Mouse (Mus musculus) cerebellum, adult (tissue): ENCODE data around the gene Plxnb1.

Experiments
- ATAC-seq: cut with Nextera tagmentation; 2 replicates; pipeline ENCODE4 v1.9.2; 2017; ENCODE audit warnings: mild to moderate bottlenecking, moderate library complexity, mixed read lengths; ENCODE audit not compliant: insufficient number of reproducible peaks, low FRiP score, low TSS enrichment

Plxnb1 gene

DNA sequence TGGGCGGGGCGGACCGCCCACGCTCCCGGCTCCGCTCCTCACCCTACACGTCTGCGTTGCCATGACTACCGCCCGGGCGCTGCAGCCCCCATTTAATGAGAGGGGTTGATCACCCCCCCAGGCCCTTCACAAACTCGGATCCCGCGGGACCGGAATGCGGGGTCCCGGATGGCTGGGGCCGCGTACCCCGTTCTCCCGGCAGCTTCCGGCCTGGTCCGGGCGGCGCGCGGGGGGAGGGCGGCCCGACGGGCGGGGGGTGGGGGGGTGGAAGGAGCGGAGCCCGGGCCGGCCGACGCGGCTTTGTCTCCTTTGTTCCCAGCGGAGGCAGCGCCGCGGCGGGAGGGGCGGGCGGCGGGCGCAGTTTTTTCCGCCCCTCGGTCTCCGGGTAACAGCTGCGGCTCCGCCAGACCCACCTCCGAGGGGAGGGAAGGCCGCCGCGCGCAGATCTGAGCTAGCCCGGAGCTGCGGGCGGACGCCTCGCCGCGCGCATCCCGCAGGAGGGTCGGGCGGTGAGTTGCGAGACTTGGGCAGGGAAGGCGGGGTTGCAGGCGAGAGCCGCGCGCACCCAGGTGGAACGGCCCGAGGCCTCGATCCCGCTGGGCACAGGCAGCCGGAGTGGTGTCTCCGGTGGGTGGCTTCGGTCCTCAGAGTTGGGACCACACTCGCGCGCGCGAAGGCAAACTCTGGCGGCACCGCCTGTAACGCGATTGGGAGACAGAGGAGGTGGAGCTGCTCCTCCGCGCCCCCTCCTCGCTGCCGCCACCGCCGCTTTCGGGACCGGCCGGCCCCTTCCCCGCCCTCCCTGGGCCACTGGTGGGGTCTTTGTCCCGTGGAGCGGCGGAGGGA lies at the start of gene Plxnb1:
Gene Plxnb1, plus strand, starts transcription at position 253 of the 846 bp plus-strand sequence.
- peak; percentile 24; the same call in 1 of the 2 replicates for ATAC-seq

DNA sequence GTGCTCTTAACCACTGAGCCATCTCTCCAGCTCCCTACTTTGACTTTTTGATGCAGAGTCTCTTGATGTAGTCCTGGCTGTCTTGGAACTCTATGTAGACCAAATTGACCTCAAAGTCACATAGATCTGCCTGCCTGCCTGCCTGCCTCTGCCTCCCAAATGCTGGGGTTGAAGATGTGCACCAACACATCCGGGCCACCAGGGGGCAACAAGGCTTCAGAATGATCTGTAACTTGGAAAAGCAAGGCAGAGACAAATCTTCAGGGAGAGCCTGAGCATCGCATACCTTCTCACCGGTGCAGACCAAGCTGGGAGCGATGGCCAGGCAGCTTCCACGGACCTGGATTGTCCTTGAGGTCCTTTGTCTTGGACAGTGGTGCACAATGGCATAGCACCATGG lies 48.9 kb upstream of the Plxnb1 start:
- ATAC-seq: peak; percentile 26; the same call in 1 of the 2 replicates

DNA sequence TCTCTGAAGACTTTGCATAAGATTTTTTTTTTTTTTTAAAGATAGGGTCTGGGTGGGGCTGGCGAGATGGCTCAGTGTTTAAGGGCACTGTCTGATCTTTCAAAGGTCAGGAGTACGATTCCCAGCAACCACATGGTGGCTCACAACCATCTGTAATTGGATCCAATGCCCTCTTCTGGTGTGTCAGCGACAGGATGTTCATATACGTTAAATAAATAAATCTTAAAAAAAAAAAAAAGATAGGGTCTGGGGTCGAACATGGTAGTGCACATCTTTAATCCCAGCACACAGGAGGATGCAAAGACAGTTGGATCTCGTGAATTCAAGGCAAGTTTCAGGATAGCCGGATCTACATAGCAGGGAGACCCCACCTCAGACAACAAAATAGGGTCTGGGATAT lies 45.9 kb upstream of the Plxnb1 start:
- ATAC-seq: no peak

DNA sequence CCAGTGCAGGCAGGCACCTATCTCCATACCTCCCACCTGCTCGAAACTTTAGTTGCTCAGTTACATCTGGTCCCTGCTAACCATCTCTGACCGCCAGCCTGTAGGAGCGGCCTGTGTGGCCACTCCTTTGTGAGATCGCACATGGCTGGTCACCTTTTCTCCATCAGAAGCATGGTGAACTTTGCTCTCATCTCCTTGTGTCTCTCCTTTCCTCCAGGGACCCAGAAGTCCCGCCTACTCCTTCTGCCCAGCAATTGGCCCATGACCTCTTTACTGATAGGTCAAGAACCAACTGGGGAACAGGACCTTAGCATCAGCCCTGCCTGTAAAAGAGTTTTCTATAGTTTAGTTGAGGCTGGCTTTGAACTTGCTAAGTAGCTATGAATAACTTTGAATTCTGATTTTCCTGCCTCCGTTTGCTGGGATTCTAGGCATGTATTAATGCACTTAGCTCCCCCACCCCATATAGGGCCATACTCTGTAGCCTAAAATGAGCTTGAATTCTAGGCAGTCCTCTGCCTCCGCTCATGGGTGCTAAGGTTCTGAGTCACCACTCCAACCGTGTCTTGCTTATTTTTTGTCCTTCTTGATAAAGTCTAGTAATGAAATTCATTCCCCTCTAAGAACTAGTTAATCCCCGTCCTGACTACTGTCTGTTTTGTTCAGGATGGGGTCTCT lies 45.1 kb upstream of the Plxnb1 start:
- ATAC-seq: no peak

DNA sequence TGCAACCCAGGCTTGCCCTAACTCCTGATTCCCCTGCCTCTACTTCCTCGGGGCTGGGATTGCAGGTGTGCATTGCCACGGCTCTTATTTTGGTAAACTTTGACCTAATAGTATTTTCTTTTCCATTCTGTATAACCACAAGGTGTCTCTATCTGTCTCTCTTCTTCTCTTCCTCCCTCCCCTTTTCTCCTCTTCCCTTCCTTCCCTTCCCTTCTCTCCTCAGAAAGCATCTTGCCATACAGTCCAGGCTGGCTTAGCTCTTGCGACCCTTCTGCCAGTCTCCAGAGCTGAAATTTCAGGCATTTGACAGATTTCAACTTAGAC lies 44.6 kb upstream of the Plxnb1 start:
- ATAC-seq: no peak

DNA sequence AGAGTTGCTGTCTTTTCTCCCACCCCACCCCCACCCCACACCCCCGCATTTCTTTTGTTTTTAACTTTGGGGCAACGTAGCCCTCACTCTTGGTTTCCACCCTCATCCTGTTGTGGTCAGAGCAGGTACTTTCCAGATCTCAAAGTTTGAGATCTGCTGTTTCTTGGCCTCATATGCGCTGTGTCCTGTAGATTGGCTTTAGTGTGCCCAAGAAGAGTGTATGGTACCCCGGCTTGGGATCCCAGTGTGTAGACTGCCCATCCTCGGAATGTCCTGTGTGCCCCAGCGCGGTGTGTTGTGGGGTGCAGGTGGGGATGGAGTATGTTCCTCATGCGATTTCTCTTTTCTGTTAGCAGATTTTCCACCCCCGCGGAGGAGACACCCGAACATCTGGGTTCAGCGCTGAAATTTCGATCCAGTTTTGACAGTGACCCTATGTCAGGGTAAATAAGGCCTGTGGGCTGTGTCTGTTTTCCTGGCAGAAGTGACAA lies 44.1 kb upstream of the Plxnb1 start:
- ATAC-seq: no peak

DNA sequence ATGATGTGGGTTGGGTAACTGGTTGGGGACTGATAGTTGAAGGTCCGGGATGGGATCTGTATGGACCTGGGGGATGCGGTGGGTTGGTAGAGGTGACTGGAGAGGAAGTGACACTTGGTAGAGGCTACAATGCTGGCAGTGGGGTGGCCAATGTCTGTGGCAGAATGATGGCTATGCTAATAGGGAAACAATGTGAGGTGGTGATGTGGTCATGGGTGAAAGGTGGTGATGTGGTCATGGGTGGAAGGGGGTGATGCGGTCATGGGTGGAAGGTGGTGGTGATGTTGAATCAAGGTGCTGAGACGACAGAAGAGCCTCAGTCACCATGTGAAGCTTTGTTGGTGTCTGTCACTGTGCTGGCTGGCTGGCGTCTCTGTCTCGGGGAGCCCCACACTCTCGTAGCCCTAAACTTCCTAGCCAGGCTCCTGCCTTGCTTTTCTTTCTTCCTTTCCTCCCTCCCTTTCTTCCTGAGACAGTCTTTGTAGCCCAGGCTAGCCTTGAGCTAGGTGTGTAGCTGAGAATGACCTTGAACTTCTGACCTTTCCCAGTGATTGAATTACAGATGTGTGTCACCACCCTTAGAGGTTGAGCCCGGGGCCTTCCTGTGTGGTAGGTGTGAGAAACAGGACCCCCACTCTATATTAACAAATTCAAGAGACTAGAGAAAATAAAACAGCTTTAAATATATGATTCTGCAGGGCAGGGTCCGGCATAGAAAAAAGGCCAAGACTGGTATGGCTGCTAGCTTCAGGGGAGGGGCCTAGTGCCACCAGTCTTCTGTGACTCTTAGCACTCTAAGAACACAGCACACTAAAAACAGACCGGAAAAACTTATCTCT lies 43.3 kb upstream of the Plxnb1 start:
- ATAC-seq: no peak

DNA sequence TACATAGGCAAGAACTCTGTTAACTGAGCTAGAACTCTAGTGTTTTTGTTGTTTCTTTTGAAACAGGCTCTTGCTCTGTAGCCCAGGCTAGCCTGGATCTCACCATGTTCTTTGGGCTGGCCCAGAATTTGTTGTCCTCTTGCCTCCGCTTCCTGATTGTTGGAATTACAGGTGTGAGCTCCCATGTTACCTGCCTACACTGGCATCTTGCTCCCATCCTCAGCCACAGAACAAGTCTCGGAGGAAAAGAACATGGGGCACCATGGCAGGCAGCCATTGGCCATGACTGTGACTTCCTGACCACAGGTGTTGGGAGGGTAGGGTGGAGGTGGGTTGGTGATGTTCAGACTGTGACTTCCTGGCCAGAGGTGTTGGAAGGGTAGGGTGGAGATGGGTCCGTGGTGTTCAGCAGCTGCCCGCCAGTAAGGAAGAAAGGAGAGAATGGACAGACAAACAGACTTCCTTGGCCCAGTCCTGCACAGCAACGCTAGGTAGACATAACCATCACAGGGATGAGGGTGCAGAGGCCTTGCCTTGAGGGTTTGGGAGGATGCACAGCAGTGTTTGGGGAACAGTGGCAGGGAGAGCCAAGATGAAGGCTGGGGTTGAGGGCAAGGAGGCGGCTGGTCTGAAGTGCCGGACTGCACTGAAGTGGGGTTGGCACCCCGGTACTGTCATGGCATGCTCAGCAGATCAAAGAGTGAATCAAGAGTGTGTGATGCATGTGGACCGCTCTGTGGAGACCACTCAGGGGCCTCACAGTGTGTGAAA lies 42.5 kb upstream of the Plxnb1 start:
- no peak for ATAC-seq

DNA sequence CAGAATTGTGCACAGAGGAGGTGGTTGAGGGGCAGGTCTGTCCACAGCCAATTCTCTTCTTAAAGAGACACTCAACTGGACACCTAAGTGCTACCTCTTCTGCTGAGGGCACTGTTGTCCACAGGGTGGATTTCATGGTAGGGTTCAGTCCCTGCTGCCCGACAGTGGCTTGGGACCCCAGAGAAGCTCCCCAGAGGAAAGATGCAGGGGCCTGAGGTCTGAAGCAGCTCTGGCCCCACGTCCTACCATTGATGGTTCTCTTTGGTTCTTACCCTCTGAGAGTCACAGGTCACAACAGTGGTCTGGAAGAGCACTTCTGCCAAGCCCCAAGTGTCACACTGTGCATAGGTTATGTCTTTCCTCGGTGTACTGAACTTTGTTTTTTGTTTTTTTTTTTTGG lies 41.8 kb upstream of the Plxnb1 start:
- ATAC-seq: no peak

DNA sequence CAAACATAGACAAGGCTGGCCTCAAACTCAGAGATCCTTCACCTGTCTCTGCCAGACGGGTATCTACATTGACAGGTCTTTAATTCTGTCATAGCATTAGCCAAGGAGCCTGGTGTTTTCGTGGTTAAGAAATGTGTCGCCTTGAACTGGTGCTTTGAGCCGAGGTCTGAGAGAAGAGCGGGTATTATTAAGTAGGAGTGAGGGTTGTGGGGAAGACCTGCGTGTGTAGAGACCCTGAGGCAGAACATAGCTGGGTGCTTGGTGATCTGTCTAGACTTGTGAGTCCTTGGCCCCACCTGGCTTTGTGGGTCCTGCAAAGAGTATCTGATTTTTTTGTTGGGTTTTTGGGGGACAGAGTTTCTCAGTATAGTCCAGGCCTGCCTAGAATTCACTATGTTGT lies 41.3 kb upstream of the Plxnb1 start:
- no peak for ATAC-seq

DNA sequence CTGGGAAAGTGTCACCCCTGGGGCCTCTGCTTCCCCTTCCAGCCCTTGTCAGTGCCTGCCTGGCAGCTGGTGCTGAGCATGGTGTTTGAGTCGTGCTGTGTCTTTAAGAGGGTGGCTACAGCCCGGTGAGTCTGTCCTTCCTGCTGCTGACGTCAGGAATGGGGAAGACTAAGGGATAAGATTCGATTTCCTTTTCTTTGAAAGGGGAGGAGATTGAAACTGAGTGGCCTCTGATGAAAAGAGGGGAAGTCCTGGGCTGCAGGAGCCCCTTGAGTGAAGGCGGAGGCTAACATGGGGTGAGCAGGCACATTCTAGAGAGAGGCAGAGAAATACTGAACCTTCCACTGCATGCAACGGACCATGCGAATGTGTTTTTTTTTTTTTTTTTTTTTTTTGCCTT lies 40.5 kb upstream of the Plxnb1 start:
- peak; percentile 82 for ATAC-seq

DNA sequence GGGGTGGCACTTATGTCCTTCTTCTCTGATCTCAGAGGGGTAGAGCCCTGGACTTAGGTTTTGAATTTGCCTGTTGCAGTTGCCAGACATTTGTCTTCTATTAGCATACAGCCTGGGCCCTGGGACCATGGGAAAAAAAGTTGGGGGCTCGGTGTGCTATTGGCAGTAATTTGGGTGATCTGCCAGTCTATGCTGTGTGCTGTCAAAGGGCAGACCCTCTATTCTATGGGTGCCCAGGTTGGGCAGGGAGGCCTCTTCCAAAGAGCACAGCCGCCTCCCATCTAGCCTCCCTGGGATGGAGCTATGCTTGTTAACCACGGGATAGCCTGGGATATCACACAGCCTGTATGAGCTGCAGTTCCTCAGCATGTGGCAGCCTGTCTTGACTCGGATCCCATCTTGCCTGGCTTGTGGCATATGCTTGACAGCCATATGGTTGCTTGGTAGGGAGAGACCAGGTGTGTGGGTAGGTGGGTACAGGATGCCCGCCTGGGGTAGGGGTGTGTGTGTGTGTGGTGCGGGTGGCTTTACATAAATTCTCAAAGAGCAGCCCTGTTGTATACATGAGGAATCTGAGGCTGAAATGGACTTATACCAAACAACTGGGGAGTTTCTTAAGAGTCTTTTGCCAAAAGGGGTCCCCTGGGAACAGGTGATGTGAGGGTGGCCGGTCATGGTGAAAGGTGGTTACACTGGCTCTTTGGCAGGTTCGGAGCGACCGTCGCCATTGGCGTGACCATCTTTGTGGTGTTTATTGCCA lies 39.7 kb upstream of the Plxnb1 start:
- no peak for ATAC-seq

DNA sequence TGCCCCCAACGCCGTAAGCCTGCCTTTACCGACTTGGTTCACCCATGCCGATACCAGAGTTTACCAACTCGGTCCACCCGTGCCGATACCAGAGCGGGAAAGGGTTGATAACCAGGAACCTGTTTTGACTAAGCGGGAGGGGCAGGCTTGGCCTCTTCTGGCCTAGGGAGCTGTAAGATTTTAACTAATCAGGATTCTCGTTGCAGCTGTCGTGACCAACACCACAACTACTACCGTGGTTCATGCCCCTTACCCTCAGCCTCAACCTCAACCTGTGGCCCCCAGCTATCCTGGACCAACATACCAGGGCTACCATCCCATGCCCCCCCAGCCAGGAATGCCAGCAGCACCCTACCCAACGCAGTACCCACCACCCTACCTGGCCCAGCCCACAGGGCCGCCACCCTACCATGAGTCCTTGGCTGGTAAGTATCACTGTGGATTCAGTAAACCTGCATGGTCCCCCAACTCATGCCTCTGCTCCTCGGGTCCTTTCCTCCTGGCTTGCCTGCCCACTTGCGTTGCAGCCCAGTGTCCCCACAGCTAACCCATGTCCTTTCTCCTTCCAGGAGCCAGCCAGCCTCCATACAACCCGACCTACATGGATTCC lies 39.0 kb upstream of the Plxnb1 start:
- ATAC-seq: no peak

DNA sequence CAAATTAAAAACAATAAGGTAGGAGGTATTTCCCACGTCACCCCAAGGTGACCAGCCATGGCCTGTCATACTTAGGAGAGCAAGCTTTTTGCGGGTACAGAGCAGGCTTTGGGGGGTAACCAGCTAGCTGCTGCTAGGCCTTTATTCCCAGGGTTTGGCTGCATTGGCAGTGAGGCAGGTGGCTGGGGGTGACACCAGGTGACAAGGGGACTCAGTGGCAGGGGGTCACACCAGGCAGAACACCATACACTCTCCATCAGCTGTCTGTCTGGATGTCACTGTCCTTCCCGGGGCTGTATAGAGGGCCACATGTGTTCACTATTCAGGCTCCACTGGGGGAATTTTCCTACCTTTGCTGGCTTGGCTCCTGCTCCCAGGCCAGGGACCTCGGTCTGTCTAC lies 38.3 kb upstream of the Plxnb1 start:
- no peak for ATAC-seq

DNA sequence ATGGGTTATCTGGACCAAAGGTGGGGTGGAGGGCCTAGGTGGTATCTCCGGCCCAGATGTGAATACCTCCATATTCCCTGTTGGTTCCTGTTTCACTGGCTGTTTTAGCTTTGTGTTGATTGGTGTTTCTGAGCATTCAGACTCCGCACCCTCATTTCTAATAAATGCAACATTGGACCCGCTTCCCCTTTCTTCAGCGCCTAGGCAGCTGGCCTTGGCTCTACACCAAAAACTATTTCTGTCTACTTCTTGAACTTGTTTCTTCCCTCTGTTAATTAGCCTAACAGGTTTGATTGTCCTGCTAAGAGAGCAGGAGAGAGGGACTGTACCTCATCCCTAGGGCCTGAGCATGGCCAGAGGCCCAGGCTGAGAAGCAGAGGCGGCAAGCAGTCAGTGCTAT lies 37.6 kb upstream of the Plxnb1 start:
- ATAC-seq: no peak

DNA sequence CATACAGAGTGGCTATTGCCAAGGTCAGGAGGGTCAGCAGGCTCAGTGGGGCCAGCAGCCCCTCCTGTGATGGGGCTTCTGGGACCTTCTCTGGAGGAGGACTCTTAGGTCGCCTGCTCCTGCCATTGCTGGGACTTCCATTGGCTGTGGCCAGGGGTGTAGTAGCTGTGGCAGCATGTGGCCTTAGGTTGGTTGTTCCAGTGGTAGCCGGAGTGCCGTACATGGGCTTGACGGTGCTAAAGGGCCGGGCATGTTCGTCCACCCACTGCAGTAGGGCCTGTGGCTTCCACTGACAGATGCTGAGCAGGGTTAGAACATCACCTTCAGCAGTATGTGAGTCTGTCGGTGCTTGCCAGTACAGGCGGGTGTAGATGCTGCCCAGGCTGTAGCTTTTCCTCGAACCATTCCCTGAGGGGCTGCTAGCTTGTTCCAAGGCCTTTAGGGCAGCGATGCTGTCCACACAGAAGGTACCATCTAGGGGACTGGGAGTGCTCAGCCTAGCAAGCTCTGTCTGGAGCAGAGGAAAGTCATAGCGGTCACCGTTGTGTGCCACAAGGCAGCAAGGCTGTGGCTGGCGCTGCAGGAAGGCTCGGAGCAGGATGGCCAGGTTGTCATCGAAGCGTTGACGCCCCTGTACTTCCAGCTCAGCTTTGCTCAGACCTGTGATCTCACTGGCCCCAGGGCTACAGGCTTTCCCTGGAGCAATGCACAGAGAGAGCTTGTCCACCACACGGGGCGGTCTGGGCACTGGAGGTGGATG lies 37.0 kb upstream of the Plxnb1 start:
- ATAC-seq: no peak

DNA sequence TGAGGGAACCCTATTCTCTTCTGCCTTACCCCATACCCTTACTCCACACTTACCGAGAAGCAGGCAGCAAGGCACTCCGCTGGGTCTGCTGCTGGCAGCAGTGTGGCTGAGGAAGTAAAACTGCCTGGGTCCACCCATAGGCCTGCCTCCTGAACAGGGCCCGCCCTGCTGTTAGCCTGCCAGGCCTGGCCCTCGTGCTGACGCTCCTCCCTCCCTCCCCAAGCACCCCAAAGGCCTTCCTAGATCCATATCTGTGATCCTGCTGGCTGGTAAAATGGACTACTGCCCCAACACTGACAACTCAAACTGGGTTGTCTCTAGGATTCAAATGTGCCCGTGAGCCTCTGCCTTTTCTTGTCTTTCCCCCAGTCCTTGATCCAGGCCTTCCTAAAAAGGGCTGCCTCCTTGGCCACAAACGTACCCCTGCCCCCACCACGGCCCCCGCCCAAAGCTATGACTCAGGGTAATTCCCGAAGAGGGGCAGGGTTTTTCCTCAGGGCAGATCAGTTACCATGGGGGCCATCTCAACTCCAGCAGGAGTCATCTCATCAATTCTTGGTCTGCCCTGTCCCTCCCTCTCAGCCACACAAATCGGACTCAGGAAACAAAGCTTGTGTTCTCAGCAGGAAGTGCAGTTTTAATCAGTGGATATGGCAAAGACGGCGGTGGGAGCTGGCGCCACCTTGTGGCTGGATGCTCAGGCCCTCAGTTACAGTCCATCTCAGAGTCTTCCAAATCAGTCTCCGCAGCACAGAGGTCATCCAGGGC lies 35.9 kb upstream of the Plxnb1 start, which contains the start of gene Trex1:
Gene Trex1, minus strand, starts transcription at position 599 of the 768 bp plus-strand sequence.
- peak; percentile 69 for ATAC-seq
